Mouse (Mus musculus) ES-Bruce4 (cell line): ENCODE results near the gene Dolpp1.

Experiments used
- CTCF ChIP-seq: IDR thresholded peaks from one replicate; pipeline ENCODE4 v1.8.1; 2011; ENCODE audit warnings: low read depth, low read length
- POLR2A ChIP-seq: IDR thresholded peaks from one replicate; pipeline ENCODE4 v1.8.1; 2011; ENCODE audit warnings: low read length; ENCODE audit not compliant: insufficient read depth

GRCm38 (mm10) chr2:30396246-30396645 lies 4.2 kb downstream of the Dolpp1 start:
- no peak for TF ChIP-seq CTCF
- peak; percentile 33 for TF ChIP-seq POLR2A
